Mouse (Mus musculus) limb, embryonic 10.5 days (tissue): ENCODE data around the gene Nrg3. TPM values are rescaled to one million over a fixed set of nuclear protein-coding genes. Genes with fewer than 3 reads are reported as not detected.
"Not testable (repeated sequence)": the region's sequence is repeated elsewhere in the genome, so short reads cannot be mapped to it uniquely, and the experiment has no call there.

Experiments
- DNase-seq: peaks from one replicate; pipeline ENCODE4 v3.0.0-alpha.2; 2017; ENCODE audit warnings: low spot score
- H3K27ac ChIP-seq: fragments of 300-500 bp; sonication (generic); 2 replicates; pipeline ENCODE4 v1.5.1; 2016; ENCODE audit warnings: mild to moderate bottlenecking
- H3K27me3 ChIP-seq: fragments of 300-500 bp; sonication (generic); 2 replicates; pipeline ENCODE4 v1.6.1; 2016; ENCODE audit warnings: low read depth, mild to moderate bottlenecking; ENCODE audit not compliant: poor library complexity, severe bottlenecking
- H3K36me3 ChIP-seq: fragments of 300-500 bp; sonication (generic); 2 replicates; pipeline ENCODE4 v1.6.1; 2016; ENCODE audit warnings: mild to moderate bottlenecking, moderate library complexity
- H3K4me1 ChIP-seq: fragments of 300-500 bp; sonication (generic); 2 replicates; pipeline ENCODE4 v1.6.1; 2016
- H3K4me3 ChIP-seq: fragments of 300-500 bp; sonication (generic); 2 replicates; pipeline ENCODE4 v1.5.1; 2016; ENCODE audit warnings: mild to moderate bottlenecking, moderate library complexity
- H3K9me3 ChIP-seq: fragments of 300-500 bp; sonication (generic); replicated peaks from 2 replicates; pipeline ENCODE4 v1.6.1; 2016; ENCODE audit warnings: mild to moderate bottlenecking
- WGBS: fragments of 180-500 bp; shearing (Covaris S2); methylation state at CpG from one replicate; pipeline ENCODE4 v1.1.7; 2016; 5-methylcytosine and 5-hydroxymethylcytosine counted together
- polyA plus RNA-seq: library from polyadenylated mRNA; unstranded; fragments of >200 nt; fragmentation: Nextera tagmentation; extraction: Ambion mirVana; gene quantifications from 2 replicates; pipeline ENCODE4 v1.2.1, GENCODE M21; 2016

Nrg3 gene
- polyA plus RNA-seq, 1 experiment from 2014 or later, result not detected

DNA sequence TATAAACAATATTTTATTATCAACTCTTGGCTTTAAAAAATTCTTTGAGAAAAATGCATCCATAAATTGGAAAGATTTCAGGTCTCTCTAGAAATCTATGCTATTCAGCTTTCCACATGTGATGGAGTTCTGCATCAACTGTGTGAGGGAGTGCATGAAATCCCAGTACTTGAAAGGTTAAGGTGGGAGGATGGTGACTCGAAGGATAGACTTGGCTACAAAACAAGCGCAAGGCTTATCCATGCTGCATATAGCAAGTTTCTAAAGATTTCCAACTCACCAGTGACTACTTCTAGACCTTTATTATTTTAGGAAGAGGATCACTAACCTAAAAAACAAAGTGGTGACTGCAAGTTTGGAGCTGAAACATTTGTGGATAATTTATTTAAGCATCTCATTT is 343.1 kb downstream of the Nrg3 start:
- Histone ChIP-seq H3K9me3 (no peaks in the 10 kb centered on the region), H3K36me3 (no peaks in the 10 kb centered on the region), H3K4me3 (no peak overlapping the region), H3K27ac (no peak overlapping the region), H3K27me3 (no peaks in the 10 kb centered on the region), H3K4me1 (no peaks in the 10 kb centered on the region)
- no peak for DNase-seq
- WGBS, result 96% methylated on average over 2 of the region's 2 CpGs

DNA sequence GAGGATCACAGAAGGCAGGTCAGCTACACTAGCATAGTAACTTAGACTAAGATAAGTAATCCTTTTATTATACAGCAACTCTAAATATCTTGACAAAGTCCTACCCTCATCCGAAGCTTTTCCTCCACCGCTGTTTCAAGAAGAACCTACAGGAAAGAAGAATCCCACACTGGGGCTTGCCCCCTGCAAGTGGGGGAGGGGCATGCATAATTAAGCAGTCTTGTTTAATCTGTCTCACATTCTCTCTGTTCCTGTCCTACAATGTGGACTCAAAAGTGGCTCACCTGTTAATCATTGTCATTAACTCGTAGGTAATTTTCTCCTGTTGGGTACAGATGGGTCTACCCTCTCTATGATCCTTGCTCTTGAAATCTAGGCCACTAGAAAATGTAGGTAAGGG is 354.9 kb downstream of the Nrg3 start:
- DNase-seq, result no peak
- no peak overlapping the region for H3K4me3 ChIP-seq
- no peaks in the 10 kb centered on the region for H3K4me1 ChIP-seq
- H3K27me3 ChIP-seq, result no peaks in the 10 kb centered on the region
- no peak overlapping the region for H3K27ac ChIP-seq
- H3K36me3 ChIP-seq, result no peaks in the 10 kb centered on the region
- H3K9me3 ChIP-seq, result no peaks in the 10 kb centered on the region
- WGBS, result 52% methylated on average over 3 of the region's 3 CpGs

DNA sequence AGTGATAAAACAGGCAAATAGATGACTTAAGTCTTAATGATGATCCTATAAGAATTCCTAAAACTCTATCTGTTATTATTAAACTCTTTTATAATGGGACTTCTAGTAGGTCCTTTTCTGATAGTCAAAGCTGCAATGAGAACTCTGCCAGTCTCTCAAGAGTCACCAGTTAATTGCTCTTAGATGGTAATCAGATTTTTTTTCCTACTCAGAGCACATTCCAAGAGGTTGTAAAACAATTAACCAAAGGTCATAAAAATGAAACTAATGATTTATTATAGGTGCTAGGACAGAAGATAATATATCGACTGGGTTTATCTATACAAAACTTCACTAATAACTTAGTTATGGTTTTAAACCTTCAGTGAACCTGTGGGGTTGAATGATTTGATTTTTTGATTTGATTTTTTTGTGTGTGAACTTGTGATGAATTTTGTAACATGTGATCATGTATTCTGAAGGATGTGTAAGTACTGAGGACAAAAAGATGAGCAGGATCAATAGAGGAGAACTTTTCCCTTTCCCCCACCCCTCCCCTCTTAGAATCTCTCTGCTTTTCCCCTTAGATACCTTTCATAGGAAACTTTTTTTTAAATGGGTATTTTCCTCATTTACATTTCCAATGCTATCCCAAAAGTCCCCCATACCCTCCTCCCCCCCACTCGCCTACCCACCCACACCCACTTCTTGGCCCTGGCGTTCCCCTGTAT is 356.2 kb downstream of the Nrg3 start:
- not testable (repeated sequence) for H3K4me1 ChIP-seq, H3K27me3 ChIP-seq, H3K9me3 ChIP-seq, DNase-seq, H3K36me3 ChIP-seq, H3K27ac ChIP-seq, H3K4me3 ChIP-seq
- WGBS, result 72% methylated on average over 3 of the region's 3 CpGs

DNA sequence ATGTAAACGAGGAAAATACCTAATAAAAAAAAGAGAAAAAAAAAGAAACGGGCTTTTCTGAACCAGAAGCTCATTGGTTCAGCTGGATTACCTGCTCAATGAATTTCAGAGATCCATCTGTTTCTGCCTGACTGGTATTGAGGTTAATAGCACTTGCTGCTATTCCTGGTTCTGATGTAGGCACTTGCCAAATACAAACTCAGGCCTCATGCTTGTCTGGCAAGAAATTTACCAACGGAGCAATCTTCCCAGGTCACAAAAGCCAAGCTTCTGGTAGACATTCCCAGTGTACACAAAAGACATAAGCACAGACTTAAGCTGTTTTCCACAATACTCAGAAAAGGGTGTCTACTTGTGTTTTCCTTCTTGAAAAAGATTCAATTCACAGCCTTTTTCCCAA is 363.3 kb downstream of the Nrg3 start:
- H3K4me1 ChIP-seq, result no peaks in the 10 kb centered on the region
- no peak for DNase-seq
- WGBS, result 85% methylated on average over 3 of the region's 3 CpGs
- no peaks in the 10 kb centered on the region for H3K27me3 ChIP-seq
- no peaks in the 10 kb centered on the region for H3K36me3 ChIP-seq
- H3K27ac ChIP-seq, result no peak overlapping the region
- no peak overlapping the region for H3K4me3 ChIP-seq
- H3K9me3 ChIP-seq, result no peaks in the 10 kb centered on the region

DNA sequence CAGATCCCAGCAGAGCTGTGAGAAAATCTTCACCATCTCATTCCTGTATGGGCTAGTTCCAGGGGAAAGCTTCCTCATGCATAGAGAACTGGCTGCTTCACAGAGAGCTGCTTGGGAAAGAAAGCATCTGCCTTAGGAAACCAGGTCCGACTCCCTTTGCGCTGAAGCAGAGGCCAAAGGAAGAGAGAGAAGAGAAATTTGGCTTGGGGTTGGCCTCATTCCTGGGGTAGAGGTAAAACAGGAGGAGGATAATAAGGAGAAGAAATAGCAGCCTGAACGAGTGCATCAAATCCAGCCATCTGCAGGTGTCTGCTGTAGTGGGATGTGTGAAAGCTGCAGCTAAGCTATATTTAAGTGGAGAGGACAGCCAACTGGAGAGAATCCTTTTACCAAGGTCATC is 366.1 kb downstream of the Nrg3 start:
- whole genome bisulfite sequencing, result 90% methylated on average over 3 of the region's 3 CpGs
- H3K9me3 ChIP-seq, result no peaks in the 10 kb centered on the region
- no peaks in the 10 kb centered on the region for H3K27me3 ChIP-seq
- no peak overlapping the region for H3K27ac ChIP-seq
- H3K4me1 ChIP-seq, result no peaks in the 10 kb centered on the region
- no peak overlapping the region for H3K4me3 ChIP-seq
- H3K36me3 ChIP-seq, result no peaks in the 10 kb centered on the region
- DNase-seq, result no peak

DNA sequence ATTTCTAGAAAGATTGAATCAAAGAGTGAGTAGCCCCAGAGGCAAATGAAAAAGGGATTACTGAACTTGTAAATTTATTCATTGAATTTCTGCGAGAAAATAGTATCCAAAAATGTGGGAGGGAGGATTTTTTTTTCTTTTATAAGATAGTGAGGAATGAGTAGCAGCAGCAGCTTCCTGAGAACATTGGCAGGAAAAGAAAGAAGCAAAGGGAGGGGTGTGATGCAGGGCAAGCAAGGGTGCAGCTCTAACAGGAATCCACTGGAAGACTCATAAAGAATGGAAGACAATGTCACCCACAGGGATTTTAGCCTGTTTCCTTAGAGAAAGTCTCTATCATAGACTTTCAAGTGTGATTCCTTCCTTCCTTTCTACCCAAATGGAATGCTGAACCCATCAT is 377.7 kb downstream of the Nrg3 start:
- WGBS, result 78% methylated on average over 1 of the region's 1 CpGs

DNA sequence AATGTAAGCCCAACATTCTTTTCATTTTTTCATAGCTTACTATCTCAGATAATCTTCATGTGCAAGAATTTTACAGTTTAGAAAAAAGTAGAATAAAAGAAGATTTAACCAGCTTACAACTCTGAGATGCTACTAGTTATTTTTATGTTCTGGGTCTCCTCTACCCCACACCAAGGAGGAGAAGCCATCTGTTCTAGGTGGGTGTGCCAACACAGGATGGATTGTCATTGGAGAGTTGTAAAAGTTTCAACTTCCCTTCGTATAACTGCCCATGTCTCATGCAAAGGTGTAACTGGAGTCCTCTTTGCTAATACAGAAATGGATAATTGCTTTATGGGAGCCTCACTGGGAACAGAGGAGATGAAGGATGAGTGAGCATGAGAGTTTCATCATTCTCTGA is 393.4 kb downstream of the Nrg3 start:
- Histone ChIP-seq H3K9me3 (no peaks in the 10 kb centered on the region), H3K27ac (no peak overlapping the region), H3K4me1 (no peaks in the 10 kb centered on the region), H3K27me3 (no peaks in the 10 kb centered on the region), H3K36me3 (no peaks in the 10 kb centered on the region), H3K4me3 (no peak overlapping the region)
- WGBS, result 52% methylated on average over 1 of the region's 1 CpGs
- no peak for DNase-seq

More for the DNA sequence above, 377.7 kb downstream of the Nrg3 start:
- Histone ChIP-seq H3K27ac (no peak overlapping the region), H3K9me3 (no peaks in the 10 kb centered on the region), H3K4me3 (no peak overlapping the region), H3K4me1 (no peaks in the 10 kb centered on the region), H3K36me3 (no peaks in the 10 kb centered on the region), H3K27me3 (no peaks in the 10 kb centered on the region)
- no peak for DNase-seq

DNA sequence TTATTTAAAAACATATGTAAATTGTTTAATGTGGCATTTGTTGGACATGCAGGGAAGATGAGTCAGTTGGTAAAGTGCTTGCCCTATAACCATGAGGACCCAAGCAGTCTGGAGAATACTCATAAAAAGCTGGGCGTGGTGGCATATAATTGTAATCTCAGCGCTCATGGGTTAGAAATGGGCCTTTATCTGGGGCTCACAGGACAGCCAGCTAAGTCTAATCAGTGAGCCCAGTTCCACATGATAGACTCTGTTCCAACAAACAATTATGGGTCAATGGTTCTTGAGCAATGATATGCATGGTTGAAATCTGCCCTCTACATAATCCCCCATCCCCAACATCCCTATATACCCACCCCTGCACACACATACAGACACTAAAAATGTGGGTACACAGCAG is 421.3 kb downstream of the Nrg3 start:
- Histone ChIP-seq H3K36me3 (no peaks in the 10 kb centered on the region), H3K4me3 (no peak overlapping the region), H3K4me1 (no peaks in the 10 kb centered on the region), H3K27ac (no peak overlapping the region), H3K9me3 (no peaks in the 10 kb centered on the region), H3K27me3 (no peaks in the 10 kb centered on the region)
- WGBS, result 95% methylated on average over 2 of the region's 2 CpGs
- DNase-seq, result no peak

DNA sequence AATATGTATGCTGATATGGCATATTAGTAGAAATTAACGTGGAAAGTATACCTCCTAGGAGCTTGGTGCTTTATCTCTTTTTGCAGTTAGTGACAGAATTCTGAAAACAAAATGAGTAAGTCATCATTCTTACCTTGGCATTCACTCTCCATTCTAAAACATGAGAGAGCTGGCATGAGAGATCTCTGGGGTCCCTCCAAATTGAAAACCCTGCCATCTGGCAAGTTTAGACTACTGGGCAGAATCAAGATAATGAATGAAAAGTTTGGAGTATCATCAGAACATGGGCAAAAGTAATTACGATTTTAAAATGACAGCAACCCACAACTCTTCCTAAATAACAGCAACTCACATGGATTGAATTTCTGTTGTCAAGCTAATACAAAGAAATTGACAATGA is 423.9 kb downstream of the Nrg3 start:
- DNase-seq, result no peak
- H3K36me3 ChIP-seq, result no peaks in the 10 kb centered on the region
- WGBS, result 78% methylated on average over 2 of the region's 2 CpGs
- no peaks in the 10 kb centered on the region for H3K9me3 ChIP-seq
- no peaks in the 10 kb centered on the region for H3K4me1 ChIP-seq
- H3K27ac ChIP-seq, result no peak overlapping the region
- no peak overlapping the region for H3K4me3 ChIP-seq
- H3K27me3 ChIP-seq, result no peaks in the 10 kb centered on the region

DNA sequence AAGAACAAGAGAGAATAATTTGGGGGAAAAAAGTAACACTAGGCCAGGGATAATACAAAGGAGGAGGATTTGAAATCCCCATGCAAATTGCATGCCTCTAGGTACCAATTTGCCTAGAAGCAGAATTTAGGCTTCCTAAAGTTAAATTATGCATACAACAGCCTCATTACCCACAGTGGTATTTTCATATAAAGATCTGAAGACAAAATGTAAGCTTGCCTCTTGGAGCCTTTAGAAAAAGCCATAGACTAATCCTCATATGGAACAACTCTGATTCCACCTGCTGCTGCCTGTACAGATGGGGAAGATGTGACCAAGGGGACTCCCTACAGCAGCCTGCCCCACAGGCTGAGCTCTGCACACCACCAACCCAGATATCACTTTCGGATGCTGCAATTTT is 428.6 kb downstream of the Nrg3 start:
- Histone ChIP-seq H3K4me3 (no peak overlapping the region), H3K27ac (no peak overlapping the region), H3K27me3 (no peaks in the 10 kb centered on the region), H3K36me3 (no peaks in the 10 kb centered on the region), H3K9me3 (no peaks in the 10 kb centered on the region), H3K4me1 (no peaks in the 10 kb centered on the region)
- no peak for DNase-seq
- 88% methylated on average over 1 of the region's 1 CpGs for WGBS

DNA sequence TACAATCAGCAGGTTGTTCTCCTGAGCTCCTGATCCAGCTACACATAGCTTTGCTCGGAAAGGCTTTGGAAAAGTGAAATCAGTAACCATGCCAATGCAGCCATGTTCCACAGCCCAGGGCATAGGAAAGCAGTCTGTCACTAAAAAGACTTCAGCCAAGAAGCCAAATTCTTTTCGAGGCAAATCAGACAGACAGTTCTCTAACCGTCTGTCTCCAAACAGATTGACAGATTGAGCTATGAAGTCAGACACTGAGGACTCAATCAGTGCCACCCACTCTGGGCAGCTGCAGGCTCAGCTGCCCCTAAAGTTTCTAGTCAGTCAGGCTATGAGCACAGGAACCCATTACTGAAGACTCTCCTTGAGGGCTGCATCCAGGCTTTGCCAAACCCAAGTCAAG is 429.1 kb downstream of the Nrg3 start:
- H3K4me3 ChIP-seq, result no peak overlapping the region
- no peak overlapping the region for H3K27ac ChIP-seq
- H3K4me1 ChIP-seq, result no peaks in the 10 kb centered on the region
- H3K27me3 ChIP-seq, result no peaks in the 10 kb centered on the region
- 86% methylated on average over 3 of the region's 3 CpGs for WGBS
- DNase-seq, result no peak
- no peaks in the 10 kb centered on the region for H3K9me3 ChIP-seq
- H3K36me3 ChIP-seq, result no peaks in the 10 kb centered on the region

DNA sequence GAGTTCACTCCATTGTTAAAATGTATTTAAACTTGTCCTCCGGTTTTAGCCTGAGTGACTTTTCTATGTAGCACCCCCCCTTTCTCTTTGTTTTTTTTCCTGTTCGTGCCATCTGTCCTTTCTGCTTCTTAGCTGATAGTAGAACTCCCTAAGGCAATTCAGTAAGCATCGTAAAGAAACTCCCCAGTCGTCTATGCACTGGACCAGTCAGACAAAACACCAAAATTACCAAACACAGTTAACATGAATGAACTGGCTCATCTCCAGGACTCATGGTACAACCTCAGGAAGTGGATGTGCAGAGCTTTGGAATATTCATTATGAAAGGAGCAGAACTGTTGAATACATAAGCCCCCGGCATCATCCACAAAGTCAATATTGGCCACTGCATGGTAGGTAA is 429.5 kb downstream of the Nrg3 start:
- no peaks in the 10 kb centered on the region for H3K9me3 ChIP-seq
- no peaks in the 10 kb centered on the region for H3K4me1 ChIP-seq
- 76% methylated on average over 5 of the region's 5 CpGs for WGBS
- DNase-seq, result no peak
- no peak overlapping the region for H3K4me3 ChIP-seq
- H3K36me3 ChIP-seq, result no peaks in the 10 kb centered on the region
- no peak overlapping the region for H3K27ac ChIP-seq
- H3K27me3 ChIP-seq, result no peaks in the 10 kb centered on the region

DNA sequence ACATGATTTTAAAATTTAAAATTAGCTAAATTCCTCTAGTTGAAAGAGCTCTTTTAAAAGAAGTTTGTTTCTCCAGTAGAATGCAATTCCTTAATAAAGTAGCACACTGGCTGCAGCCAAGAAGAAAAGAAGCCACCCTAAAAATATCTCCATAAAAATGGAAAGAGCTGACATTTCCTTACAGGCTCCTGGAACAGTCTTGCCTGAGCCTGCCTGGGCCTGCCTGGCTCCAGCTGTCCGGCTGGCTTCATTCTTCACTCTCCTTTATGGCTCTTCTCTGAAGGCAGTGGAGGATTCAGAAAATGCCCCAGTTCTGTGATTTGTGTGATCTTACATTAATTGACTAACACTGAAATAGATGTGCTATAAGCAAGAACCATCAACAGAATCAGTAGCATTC is 433.8 kb downstream of the Nrg3 start:
- no peak overlapping the region for H3K4me3 ChIP-seq
- H3K4me1 ChIP-seq, result no peaks in the 10 kb centered on the region
- H3K36me3 ChIP-seq, result no peaks in the 10 kb centered on the region
- H3K27me3 ChIP-seq, result no peaks in the 10 kb centered on the region
- WGBS, result 75% methylated on average over 1 of the region's 1 CpGs
- no peaks in the 10 kb centered on the region for H3K9me3 ChIP-seq
- no peak overlapping the region for H3K27ac ChIP-seq
- DNase-seq, result no peak

DNA sequence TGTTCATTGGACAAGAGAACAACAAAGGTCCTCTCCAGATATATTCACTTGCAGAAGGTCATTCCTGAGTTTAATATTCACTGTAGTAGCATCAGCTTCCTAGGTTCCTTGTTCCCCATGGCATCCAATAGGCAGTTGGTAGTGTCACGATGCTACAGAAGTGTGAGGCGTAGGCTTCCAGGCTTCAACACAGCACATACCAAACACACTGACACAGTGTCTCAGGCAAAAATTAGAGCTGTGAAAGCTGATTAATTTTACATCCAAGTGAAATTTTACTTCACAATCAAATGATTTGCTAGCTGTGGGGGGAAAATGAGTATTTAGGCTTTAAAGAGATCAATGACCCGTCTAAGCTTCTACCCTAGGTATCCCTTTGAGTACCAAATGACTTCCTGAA is 438.4 kb downstream of the Nrg3 start:
- no peaks in the 10 kb centered on the region for H3K4me1 ChIP-seq

More for the DNA sequence above, 438.4 kb downstream of the Nrg3 start:
- Histone ChIP-seq H3K9me3 (no peaks in the 10 kb centered on the region), H3K27me3 (no peaks in the 10 kb centered on the region), H3K36me3 (no peaks in the 10 kb centered on the region), H3K27ac (no peak overlapping the region), H3K4me3 (no peak overlapping the region)
- WGBS, result 94% methylated on average over 3 of the region's 3 CpGs
- no peak for DNase-seq
